Mouse (Mus musculus) midbrain, embryonic 15.5 days (tissue): ENCODE measurements around the gene Cpsf7. TPM values are rescaled to one million over a fixed set of nuclear protein-coding genes. Genes with fewer than 3 reads are reported as not detected.

Experiments used
- ATAC-seq: fragments of 200-750 bp; cut with Nextera tagmentation; replicated peaks from 2 replicates; pipeline ENCODE4 v1.8.0; 2017; ENCODE audit warnings: moderate TSS enrichment
- H3K27ac ChIP-seq: fragments of 300-500 bp; sonication (generic); 2 replicates; pipeline ENCODE4 v1.5.1; 2015; ENCODE audit warnings: mild to moderate bottlenecking, inconsistent platforms
- H3K27me3 ChIP-seq: fragments of 300-500 bp; sonication (generic); replicated peaks from 2 replicates; pipeline ENCODE4 v1.6.1; 2015; ENCODE audit warnings: inconsistent platforms
- H3K36me3 ChIP-seq: fragments of 300-500 bp; sonication (generic); replicated peaks from 2 replicates; pipeline ENCODE4 v1.6.1; 2015; ENCODE audit warnings: inconsistent platforms
- H3K4me1 ChIP-seq: fragments of 300-500 bp; sonication (generic); 2 replicates; pipeline ENCODE4 v1.6.1; 2015; ENCODE audit warnings: inconsistent platforms
- H3K4me2 ChIP-seq: fragments of 300-500 bp; sonication (generic); 2 replicates; pipeline ENCODE4 v1.6.1; 2015; ENCODE audit warnings: inconsistent platforms, mild to moderate bottlenecking, moderate library complexity
- H3K4me3 ChIP-seq: fragments of 300-500 bp; sonication (generic); 2 replicates; pipeline ENCODE4 v1.5.1; 2015; ENCODE audit warnings: mild to moderate bottlenecking, inconsistent platforms
- H3K9ac ChIP-seq: fragments of 300-500 bp; sonication (generic); 2 replicates; pipeline ENCODE4 v1.6.1; 2015; ENCODE audit warnings: mild to moderate bottlenecking, inconsistent platforms
- H3K9me3 ChIP-seq: fragments of 300-500 bp; sonication (generic); 2 replicates; pipeline ENCODE4 v1.6.1; 2016; ENCODE audit warnings: inconsistent platforms
- WGBS: fragments of 180-500 bp; shearing (Covaris S2); methylation state at CpG from one replicate; pipeline ENCODE4 v1.1.7; 2015; ENCODE audit warnings: mixed read lengths; 5-methylcytosine and 5-hydroxymethylcytosine counted together
- polyA plus RNA-seq: library from polyadenylated mRNA; unstranded; fragments of >200 nt; fragmentation: Nextera tagmentation; extraction: Ambion mirVana; gene quantifications from 2 replicates; pipeline ENCODE4 v1.2.1, GENCODE M21; 2015

Cpsf7 gene
- polyA plus RNA-seq, 1 experiment from 2014 or later, result 58.9 TPM

DNA sequence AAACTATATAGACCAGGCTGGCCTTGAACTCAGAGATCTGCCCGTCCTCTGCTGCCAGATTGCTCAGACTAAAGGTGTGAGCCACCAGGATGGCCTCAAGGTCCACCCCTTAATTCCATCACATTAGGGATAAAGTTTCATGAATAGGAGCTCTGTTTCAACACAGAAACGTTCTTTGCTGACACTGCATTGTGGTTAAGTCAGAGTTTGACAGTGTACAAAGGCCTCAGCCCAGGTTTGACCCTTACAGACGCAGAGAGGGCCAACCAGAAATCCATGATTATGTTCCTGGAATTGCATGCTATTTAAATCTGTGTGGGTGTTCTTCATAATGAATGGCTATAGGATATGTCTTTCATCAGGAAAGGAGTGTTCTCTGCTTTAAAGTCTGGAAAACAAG, 65.2 kb downstream of the Cpsf7 start:
- Histone ChIP-seq H3K4me3 (no peak overlapping the region), H3K27ac (no peak overlapping the region), H3K36me3 (peaks cover 14% of the 10 kb centered on the region; the same call in 1 of the 2 replicates), H3K4me1 (no peaks in the 10 kb centered on the region), H3K4me2 (no peak overlapping the region), H3K27me3 (no peaks in the 10 kb centered on the region), H3K9ac (no peak overlapping the region), H3K9me3 (no peaks in the 10 kb centered on the region)
- WGBS, result 79% methylated on average over 3 of the region's 3 CpGs
- no peak for ATAC-seq

DNA sequence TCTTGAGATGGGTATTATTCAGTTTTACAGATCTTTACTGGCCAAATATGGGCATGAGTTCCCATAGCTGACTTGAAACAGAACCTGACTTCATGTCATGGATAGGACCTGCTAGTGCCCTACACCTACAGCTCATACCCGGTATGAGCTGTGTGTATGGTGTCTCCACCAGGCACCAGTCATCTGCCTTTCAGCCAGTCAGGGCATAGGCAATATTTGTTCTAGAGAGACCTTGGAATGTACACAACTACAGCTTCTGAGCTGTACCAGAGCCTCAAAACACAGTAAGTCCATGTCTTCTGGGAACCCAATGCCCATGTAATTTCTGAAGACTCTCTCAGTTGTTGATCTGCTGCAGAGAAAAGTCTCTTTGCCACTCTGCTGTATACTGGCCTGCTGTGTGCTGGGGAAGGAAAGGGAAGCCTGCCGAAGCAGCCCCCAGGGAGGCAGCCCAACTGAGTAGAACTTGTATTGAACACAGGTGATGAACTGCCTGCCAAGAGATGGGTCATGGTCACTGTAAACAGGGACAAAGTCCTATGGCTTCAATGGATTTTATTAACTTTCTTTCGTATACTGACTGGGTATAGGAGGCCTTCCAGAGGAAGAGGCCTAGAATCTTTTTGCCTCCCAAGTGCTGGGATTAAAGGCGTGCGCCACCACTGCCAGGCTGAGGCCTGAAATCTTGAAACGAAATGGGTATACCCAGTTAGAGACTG, 66.8 kb downstream of the Cpsf7 start:
- Histone ChIP-seq H3K27me3 (no peaks in the 10 kb centered on the region), H3K9ac (no peak overlapping the region), H3K4me2 (no peak overlapping the region), H3K9me3 (no peaks in the 10 kb centered on the region), H3K4me3 (no peak overlapping the region), H3K27ac (no peak overlapping the region), H3K36me3 (peaks cover 14% of the 10 kb centered on the region; the same call in 1 of the 2 replicates), H3K4me1 (no peaks in the 10 kb centered on the region)
- WGBS, result 93% methylated on average over 6 of the region's 6 CpGs
- no peak for ATAC-seq

Other genes starting within 250 kb of the Cpsf7 start
- gene Dagla, start 220.4 kb upstream of the Cpsf7 start, polyA plus RNA-seq, result 12.7 and 13.4 TPM in 2 replicates
- 19.6 and 21.0 TPM in 2 replicates for gene Syt7, start 136.2 kb upstream of the Cpsf7 start, polyA plus RNA-seq
- 1.7 and 2.4 TPM in 2 replicates for gene Lrrc10b, start 67.8 kb upstream of the Cpsf7 start, polyA plus RNA-seq
- gene Ppp1r32, start 42.3 kb upstream of the Cpsf7 start, polyA plus RNA-seq, result 2.4 and 3.7 TPM in 2 replicates
- 61.0 and 64.5 TPM in 2 replicates for gene Sdhaf2, start 876 bp downstream of the Cpsf7 start, polyA plus RNA-seq
- gene Tmem216, start 31.0 kb downstream of the Cpsf7 start, polyA plus RNA-seq, result 50.1 and 51.1 TPM in 2 replicates
- gene Cyb561a3, start 51.9 kb downstream of the Cpsf7 start, polyA plus RNA-seq, result 24.1 and 25.0 TPM in 2 replicates
- 38.8 and 43.6 TPM in 2 replicates for gene Tmem138, start 52.1 kb downstream of the Cpsf7 start, polyA plus RNA-seq
- 252 and 255 TPM in 2 replicates for gene Ddb1, start 80.1 kb downstream of the Cpsf7 start, polyA plus RNA-seq
- gene Tkfc, start 80.4 kb downstream of the Cpsf7 start, polyA plus RNA-seq, result 26.0 and 29.6 TPM in 2 replicates
- 1.0 and 1.6 TPM in 2 replicates for gene Vwce, start 108.9 kb downstream of the Cpsf7 start, polyA plus RNA-seq
- not detected in 2 replicates for gene Pga5, start 152.8 kb downstream of the Cpsf7 start, polyA plus RNA-seq
- 31.8 TPM in 2 replicates for gene Vps37c, start 163.5 kb downstream of the Cpsf7 start, polyA plus RNA-seq
- gene Cd5, start 213.7 kb downstream of the Cpsf7 start, polyA plus RNA-seq, result 0.52 and 0.86 TPM in 2 replicates